ENCODE assay signal across 8 mouse cellular contexts in the genomic region with DNA sequence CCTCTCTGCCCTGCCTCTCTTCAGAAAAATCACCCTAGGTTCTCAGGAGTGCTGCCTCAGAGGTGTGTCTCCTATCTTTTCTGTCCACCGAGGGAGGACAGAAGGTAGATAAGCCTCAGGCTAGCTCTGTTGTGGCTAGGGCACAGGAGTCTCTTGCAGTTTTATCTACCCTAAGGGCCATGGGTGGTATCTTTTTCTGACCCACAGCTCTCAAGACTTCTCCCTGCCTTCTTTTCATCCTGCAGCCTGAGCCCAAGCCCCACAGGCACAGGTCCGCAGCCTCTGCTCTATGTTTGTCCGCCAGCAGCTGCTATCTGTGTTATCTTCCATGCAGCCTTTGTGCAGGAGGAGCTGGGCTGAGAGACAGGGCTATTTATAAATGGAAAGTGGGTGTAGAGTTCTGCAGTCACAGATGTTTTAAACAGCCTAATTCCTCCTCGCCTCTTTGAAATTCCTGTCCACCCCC. TPM values are rescaled to one million over a fixed set of nuclear protein-coding genes. Genes with fewer than 3 reads are reported as not detected.
A peak's percentile ranks its signal among the peaks of the same experiment; 100 is the strongest.
DNase-seq lines count a peak whose midpoint lies in the region; ATAC-seq and TF ChIP-seq lines count a peak whose summit lies in the region.

No protein-coding gene starts in this region.

- peaks cover 3% of the 10 kb centered on the region; the same call in 1 of the 2 replicates for H3K4me1 ChIP-seq in testis, adult 2 months (ENCODE audit: control insufficient read depth, insufficient read depth, low read length)
- H3K4me1 ChIP-seq in midbrain, embryonic 15.5 days = no peaks in the 10 kb centered on the region

- no peak overlapping the region for H3K9ac ChIP-seq in midbrain, embryonic 15.5 days

- no peaks in the 10 kb centered on the region for H3K36me3 ChIP-seq in testis, adult 2 months (ENCODE audit: control insufficient read depth, insufficient read depth, low read length)
- H3K36me3 ChIP-seq in midbrain, embryonic 15.5 days (replicated peaks) = peaks cover 10% of the 10 kb centered on the region

- H3K27ac ChIP-seq in testis, adult 2 months (ENCODE audit: control insufficient read depth, insufficient read depth, low read depth, low read length) = peak overlapping the region; percentile 39; the same call in 1 of the 2 replicates
- H3K27ac ChIP-seq in left cerebral cortex, adult 2 months = peak overlapping the region; percentile 96
- H3K27ac ChIP-seq in midbrain, embryonic 15.5 days = 0 out of 2 replicates have a peak overlapping the region, but pooled peaks have one; percentile 9

- no peaks in the 10 kb centered on the region for H3K27me3 ChIP-seq in testis, adult 2 months (ENCODE audit: control insufficient read depth, insufficient read depth, low read length)
- H3K27me3 ChIP-seq in midbrain, embryonic 15.5 days (replicated peaks) = no peaks in the 10 kb centered on the region

- no peaks in the 10 kb centered on the region for H3K9me3 ChIP-seq in midbrain, embryonic 15.5 days

- TF ChIP-seq POLR2A in testis, adult 2 months (IDR thresholded peaks at IDR 0.05; ENCODE audit: control insufficient read depth, low read depth, low read length) = no peak

- intact Hi-C loops in left cerebral cortex, adult 2 months (cut with DNase I) = loop anchor here (2.0 to 5.0 kb wide), 2 partner anchors 17 to 97 kb away; no protein-coding TSS in a partner anchor

- DNase-seq in frontal cortex, postnatal 14 days (ENCODE audit: low spot score in 2 of 2) = no peak
- DNase-seq in testis, postnatal 10 days (ENCODE audit: low spot score) = no peak
- DNase-seq in left cerebral cortex, adult 2 months (ENCODE audit: extremely low spot score in 1 of 2, low spot score in 2 of 2) = peak; percentile 57 to 61
- DNase-seq in urinary bladder, postnatal 25 days (ENCODE audit: low spot score) = no peak
- no peak for DNase-seq in adrenal gland, adult (ENCODE audit: inconsistent age in 2 of 2, low spot score in 1 of 2)

- no peak overlapping the region for H3K4me2 ChIP-seq in midbrain, embryonic 15.5 days

- H3K4me3 ChIP-seq in testis, adult 2 months (ENCODE audit: control insufficient read depth, low read depth, low read length) = no peak overlapping the region
- H3K4me3 ChIP-seq in left cerebral cortex, adult 2 months = no peak overlapping the region
- H3K4me3 ChIP-seq in midbrain, embryonic 15.5 days = no peak overlapping the region

- ATAC-seq in frontal cortex, adult (ENCODE audit: low TSS enrichment) = peak; percentile 68
- no peak for ATAC-seq in midbrain, embryonic 15.5 days (replicated peaks)

- no peak for TF ChIP-seq CTCF in testis, adult 2 months (IDR thresholded peaks at IDR 0.05; ENCODE audit: control insufficient read depth, insufficient read depth, insufficient replicate concordance, low read depth, low read length)
- TF ChIP-seq CTCF in left cerebral cortex, adult 2 months (IDR thresholded peaks at IDR 0.05) = no peak

- WGBS in midbrain, embryonic 15.5 days = 58% methylated on average over 4 of the region's 4 CpGs

RNA-seq across cellular contexts. Expression of a gene that starts 15.5 kb away (rescaled TPM):
- 390 and 487 TPM in 2 replicates for polyA plus RNA-seq in testis, adult 2 months (2012; rRNA removed)
- 100 to 1,000 TPM; 259 to 287 TPM for total RNA-seq in left cerebral cortex, adult 2 months (2021)
- 137 and 138 TPM in 2 replicates for polyA plus RNA-seq in midbrain, embryonic 15.5 days (2015; fragmentation: Nextera tagmentation; extraction: Ambion mirVana)

RNA-seq across cellular contexts. Expression of a gene that starts 23.2 kb away (rescaled TPM):
- 352 and 495 TPM in 2 replicates for polyA plus RNA-seq in testis, adult 2 months (2012; rRNA removed)
- total RNA-seq in left cerebral cortex, adult 2 months (2021) = 100 to 1,000 TPM in 1 of 2 experiments, 10 to 100 TPM in 1; 99.8 to 115 TPM
- polyA plus RNA-seq in midbrain, embryonic 15.5 days (2015; fragmentation: Nextera tagmentation; extraction: Ambion mirVana) = 242 and 250 TPM in 2 replicates

RNA-seq across cellular contexts. Expression of a gene that starts 34.4 kb away (rescaled TPM):
- polyA plus RNA-seq in testis, adult 2 months (2012; rRNA removed) = 34.5 and 35.5 TPM in 2 replicates
- total RNA-seq in left cerebral cortex, adult 2 months (2021) = 10 to 100 TPM; 36.5 to 41.2 TPM
- polyA plus RNA-seq in midbrain, embryonic 15.5 days (2015; fragmentation: Nextera tagmentation; extraction: Ambion mirVana) = 70.4 and 71.1 TPM in 2 replicates

RNA-seq across cellular contexts. Expression of a gene that starts 34.5 kb away (rescaled TPM):
- polyA plus RNA-seq in testis, adult 2 months (2012; rRNA removed) = 139 and 170 TPM in 2 replicates
- total RNA-seq in left cerebral cortex, adult 2 months (2021) = 100 to 1,000 TPM; 217 to 242 TPM
- 202 and 212 TPM in 2 replicates for polyA plus RNA-seq in midbrain, embryonic 15.5 days (2015; fragmentation: Nextera tagmentation; extraction: Ambion mirVana)

Comparison
In these comparisons a context has a peak if more than half of its experiments do, and no peak if none do; other contexts are left out.
1. DNase-seq: peak in left cerebral cortex, adult 2 months (2 of 2); none in frontal cortex, postnatal 14 days (0 of 2), testis, postnatal 10 days (single experiment), urinary bladder, postnatal 25 days (single experiment) and adrenal gland, adult (0 of 2).
2. H3K27ac ChIP-seq: peak in every context shown above with its lines; median percentile 96 in left cerebral cortex, adult 2 months; 39 in testis, adult 2 months; 9 in midbrain, embryonic 15.5 days.